Mouse (Mus musculus) embryonic fibroblast, embryonic 13.5 days (primary cell): ENCODE measurements around the gene Scamp4.

Experiments used
- CTCF ChIP-seq: IDR thresholded peaks from 2 replicates; pipeline ENCODE4 v1.5.1; 2011; ENCODE audit warnings: mild to moderate bottlenecking, control low read depth, low read length, moderate library complexity, borderline replicate concordance; ENCODE audit not compliant: insufficient read depth
- POLR2A ChIP-seq: IDR thresholded peaks from 2 replicates; pipeline ENCODE4 v1.6.1; 2011; ENCODE audit warnings: low read depth, mild to moderate bottlenecking, control low read depth, low read length, moderate library complexity

DNA sequence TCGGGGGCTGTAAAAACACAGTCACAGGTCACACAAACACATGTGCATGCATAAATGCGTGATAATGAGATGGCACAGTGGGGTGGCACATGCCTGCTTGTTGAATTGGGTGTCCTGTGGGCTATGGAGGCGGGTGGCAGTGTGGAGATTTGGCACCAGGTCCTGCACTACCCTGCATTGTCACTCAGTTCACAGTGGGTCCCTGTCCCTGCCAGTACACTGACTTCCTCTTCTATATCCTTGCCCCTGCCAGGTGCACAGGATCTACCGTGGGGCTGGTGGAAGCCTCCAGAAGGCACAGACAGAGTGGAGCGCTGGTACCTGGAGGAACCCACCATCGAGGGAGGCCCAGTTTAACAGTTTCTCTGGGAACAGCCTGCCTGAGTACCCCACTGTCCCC, 11.7 kb downstream of the Scamp4 start:
- TF ChIP-seq POLR2A, result no peak
- no peak for TF ChIP-seq CTCF
